Mouse (Mus musculus) hindlimb bud, embryonic 11.5 days (tissue): ENCODE measurements at regions not wholly inside any gene's neighbourhood (a gene's known extent, or its start where the extent isn't known, plus 50 kb on each side); places are given as distances from the start of the nearest gene placed in this dataset.
A peak's percentile ranks its signal among the peaks of the same experiment; 100 is the strongest.

ENCODE experiments used
- DNase-seq: peaks from one replicate; pipeline ENCODE4 v3.0.0-alpha.2; 2012; ENCODE audit warnings: low read depth, low spot score; ENCODE audit errors: extremely low spot score

DNA sequence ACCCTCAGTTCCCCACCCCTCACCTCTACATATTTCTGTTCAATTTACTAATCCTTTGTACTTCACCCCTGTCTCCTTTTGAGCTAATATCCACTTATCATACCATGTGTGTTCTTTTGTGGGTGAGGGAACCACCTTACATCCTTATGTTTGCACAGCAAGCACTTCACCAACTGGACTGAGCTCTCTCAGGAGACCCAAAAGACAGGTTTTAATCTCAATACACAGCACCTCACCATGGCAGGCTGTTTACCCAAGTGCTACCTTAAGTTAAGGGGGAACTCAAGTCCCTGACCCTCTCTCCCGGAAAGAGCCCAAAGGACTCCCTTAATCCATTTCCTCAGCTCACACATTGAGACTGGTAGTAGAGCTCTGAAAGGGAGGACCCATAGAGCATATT is 62.3 kb upstream of the Agr3 start:
- DNase-seq: no peak

DNA sequence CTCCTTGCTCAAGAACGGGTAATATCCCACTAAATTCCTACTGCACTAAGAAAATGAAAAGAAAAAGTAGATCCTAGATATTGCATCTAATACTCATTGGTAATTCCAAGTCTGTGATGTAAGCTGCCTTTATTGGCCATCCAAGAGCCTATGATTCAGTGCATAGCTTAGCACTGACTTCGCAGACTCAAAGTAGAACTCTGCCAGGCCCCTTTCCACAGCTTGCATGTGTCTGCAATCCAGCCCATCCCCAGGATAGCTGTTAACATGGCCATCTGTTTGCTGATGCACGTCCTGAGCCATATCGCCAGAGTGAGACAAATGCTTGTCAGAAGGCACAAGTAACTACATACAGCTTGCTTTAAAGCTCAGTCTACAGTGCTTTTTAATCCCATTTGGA is 72.3 kb upstream of the Agr3 start:
- DNase-seq: no peak

DNA sequence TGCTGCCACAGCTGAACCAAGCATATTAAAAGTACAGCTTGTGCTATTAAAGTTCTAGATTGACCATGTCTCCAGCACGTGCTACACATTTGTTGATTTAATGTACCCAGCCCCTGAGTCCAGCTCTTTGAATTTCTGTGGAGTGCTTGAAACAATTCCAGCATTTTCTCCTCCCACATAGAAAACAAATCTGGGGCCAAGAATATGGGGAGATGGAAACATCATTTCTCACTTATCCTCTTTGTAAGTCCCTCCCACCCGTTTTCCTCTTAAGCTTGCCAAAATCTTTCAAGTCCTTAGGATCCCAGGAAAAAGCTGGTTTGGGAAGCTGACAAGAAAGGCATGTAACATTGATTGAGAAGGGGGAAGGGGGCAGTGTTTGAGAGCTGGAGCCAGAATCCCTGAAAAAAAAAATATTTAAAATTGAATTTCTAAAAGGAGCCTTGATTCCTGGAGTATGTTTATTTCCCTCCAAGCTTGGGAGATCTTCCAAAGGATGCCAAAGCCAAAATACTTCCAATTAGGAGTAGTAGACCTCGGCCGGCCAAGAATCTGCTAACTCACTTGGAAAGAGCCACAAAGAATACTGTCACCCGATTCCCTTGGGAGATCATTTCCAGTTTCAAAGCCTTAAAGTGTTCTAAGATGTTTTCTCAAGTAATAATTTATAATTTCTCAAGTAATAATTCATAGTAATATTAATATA is 78.4 kb upstream of the Agr3 start:
- no peak for DNase-seq

DNA sequence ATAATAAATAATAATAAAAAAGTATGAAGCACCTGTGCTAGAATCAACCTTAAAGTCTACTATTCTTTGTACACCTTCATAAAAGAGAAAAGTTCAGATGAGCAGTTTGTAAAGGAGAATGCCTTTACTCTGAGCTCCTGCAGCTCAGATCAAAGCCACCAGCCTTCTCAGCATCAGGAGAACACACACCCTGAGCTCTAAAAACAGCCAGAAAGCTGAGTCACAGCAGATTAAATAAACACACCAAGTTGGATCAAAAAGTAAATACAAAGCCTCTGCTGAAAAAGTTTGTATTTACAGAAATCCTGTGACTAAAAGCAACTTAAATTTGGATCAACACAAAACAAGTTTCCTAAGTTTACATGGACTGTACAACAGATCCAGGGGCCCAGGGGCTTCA is 88.5 kb upstream of the Agr3 start:
- DNase-seq: no peak

DNA sequence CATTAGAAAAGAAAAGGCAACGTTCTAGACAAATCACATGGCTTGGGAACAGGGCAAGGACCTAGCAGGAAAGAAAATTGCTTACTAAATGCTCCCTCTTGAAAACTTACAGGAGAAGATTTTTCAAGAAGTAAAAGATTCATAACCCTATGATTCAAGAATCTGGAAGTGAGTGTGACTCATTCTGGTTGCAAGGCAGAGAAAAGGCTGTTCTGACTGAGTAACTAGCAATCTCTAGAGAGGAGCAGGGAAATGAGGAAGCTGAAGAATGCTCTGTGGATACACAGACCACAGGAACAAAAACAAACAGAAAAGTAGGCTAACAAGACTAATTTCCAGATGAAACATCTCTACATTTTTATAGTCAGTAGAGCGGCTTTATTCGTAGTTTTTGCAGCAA is 92.1 kb upstream of the Agr3 start:
- DNase-seq: no peak

DNA sequence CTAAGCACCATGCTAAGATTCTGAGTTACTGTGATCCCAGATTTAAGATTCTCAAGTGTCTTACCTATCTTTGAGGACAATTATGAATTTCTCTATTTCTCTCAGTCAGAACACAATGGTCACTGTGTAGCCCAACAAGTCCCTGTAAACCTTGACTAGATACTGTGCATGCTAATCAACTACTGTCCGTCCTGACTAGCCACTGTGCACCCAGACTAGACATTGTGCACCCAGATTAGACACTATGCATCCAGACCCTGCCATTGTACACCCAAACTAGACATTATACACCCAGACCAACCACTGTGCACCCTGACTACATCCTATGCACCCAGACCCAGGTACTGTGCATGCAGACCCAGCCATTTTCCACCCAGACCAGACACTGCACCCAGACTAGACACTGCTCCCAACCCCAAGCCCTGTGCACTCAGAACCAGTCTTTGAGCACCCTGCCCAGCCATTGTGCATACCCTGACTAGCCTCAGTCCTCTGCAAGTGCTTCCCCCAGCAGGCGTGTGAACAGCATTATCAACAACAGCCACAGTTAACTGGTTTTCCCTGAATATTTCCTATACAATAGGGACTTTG is 93.4 kb upstream of the Agr3 start:
- no peak for DNase-seq

DNA sequence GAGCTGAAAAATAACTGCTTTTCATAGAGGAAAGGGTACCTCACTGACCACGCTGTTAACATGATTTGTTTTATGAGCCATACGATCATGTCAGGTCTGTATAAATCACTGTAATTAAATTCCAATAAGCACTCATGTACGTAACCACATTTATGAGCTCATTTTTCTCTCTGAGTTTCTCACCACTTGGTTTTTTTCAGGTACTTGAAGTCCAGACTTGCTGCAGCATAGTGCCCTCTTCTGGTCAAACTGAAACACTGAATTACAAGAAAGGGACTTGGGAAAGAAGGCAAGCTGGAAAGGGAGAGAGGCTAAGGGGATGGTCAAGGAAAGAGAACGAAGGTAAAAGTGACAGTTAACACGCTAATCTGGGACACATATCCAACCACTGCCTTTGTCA is 94.2 kb upstream of the Agr3 start:
- DNase-seq: peak; percentile 78

DNA sequence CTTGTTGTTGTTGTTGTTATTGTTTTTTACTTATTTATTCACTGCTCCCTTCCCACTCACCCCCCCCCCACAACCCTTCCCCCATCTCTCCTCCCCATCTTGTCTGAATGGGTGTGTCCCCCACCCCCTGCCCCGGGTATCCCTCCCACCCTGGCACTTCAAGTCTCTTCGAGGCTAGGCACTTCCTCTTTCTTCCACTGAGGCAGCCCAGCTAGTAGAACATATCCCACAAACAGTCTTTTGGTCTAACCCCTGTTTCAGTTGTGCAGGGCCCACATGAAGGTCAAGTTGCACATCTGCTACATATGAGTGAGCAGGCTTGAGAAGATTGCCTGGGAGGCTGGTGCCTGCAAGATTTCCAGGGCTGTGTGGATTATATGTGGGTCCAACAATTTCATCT is 97.6 kb upstream of the Agr3 start:
- no peak for DNase-seq

DNA sequence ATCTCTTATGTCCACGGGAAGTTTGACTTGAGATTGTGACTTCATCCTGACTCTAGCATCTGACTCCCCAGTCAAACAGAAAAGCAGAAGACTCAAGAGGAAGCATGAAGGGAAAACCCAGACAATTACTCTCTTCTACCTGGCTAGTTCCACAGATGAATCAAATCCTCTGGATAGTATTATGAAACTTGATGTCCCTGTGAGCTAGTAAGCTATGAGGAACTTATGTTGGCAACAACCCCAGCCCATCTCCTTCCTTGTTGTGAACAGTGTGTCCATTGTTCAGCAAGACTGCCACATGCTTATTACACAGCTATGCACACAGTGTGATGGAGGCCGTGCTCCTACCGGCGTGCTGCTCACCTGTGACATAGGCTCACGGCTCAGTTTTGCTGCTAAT is 98.4 kb upstream of the Agr3 start:
- DNase-seq: no peak

DNA sequence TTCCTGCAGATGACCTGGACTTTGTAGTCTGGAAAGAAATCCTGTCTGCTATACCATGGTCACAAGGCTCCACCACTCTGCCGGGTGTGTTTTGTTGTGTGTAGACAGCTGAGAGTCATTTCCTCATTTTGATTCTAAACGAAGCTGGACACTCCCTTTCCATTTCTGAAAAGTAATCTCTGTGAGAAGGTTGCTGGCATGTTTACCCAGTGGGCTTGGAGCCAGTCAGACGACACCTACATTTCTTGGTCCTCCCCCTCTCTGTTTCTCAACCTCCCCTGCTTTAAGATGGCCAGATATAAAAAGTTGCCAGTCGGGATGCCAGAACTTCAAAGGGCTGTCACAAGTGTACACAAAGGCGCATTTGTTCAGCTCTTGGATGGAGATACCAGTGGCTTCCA is 100.8 kb upstream of the Agr3 start:
- DNase-seq: no peak

DNA sequence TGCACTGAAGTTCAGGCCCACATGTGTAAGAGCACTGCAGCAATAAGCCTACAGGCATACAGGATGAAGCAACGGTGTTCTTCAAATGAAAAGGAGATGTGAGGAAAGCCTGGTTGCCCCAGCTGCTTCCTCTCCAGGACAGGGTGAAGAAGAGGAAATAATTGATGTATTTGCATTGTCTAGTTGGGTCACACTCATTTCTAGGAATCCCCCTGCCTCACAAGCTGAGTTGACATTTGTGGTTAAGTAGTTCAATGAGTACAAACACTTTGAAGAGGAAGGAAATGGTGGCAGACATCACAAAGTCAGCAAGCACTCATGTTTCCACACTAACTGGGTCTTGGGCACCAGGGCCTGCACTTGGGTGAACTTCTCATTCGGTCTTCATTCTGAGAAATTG is 126.2 kb upstream of the Agr3 start:
- DNase-seq: no peak

DNA sequence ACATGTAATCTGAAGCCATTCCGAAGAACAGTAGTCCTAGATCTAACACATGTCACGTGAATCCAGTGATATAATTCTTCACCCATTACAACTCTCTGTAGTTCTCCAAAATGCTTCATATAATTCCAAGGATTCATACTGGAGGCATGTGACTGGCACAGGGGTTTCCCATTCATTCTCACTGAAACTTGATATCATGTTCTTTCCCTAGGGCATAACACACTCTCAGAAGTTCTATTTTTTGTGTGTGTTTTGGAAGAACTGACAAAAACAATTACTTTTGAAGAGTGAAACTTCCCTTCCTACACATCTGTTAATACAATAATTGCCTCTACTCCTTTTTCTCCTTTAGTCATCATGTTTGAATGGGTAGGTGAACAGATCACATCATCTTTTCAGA is 150.0 kb upstream of the Agr3 start:
- DNase-seq: no peak

DNA sequence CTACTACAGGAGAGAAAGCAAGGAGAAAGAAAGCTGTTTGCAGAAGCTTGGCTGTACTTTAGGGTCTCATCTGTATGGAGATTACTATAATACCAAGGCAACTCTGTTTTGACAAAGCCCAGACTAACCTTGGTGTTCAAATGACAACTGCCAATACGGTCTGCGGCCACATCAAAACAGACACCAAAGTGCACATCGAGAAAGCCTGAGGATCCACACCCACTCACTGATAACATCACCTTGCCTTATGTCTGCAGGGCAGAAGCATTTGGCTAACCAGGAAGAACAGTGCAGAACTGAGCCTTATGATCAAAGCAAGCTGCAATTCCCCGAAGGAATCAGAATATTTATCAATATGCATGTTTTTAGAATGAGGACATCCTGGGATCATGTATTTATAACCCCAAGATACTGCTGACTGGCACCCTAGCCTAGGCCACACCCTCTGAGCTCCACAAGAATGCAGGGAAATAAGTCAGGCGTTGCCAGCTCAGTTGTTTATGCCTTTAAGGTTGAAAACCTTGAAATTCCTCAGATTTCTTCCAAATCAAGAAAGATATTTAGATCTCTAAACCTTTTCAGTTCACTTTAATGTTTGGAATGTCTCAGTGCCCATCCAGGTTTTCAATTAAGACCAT is 154.9 kb upstream of the Agr3 start:
- DNase-seq: no peak

DNA sequence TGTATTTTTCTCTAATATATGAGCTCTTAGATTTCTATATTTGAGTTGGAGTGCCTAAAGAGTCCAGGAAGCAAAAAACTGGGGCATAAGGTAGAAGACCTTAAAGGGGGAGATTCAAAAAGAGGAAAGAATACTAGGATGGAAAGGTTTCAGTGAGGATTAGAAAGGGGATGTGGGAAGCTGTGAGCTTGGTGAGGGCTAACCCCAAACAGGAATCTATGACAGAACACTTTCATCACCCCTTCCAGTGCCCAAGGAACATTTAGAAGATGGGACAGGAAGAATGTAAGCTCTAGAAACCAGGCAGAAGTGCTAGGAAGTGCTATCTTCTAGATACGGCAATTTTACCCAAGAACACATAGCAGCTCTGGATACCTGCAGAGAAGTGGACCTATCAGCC is 166.5 kb upstream of the Agr3 start:
- no peak for DNase-seq

DNA sequence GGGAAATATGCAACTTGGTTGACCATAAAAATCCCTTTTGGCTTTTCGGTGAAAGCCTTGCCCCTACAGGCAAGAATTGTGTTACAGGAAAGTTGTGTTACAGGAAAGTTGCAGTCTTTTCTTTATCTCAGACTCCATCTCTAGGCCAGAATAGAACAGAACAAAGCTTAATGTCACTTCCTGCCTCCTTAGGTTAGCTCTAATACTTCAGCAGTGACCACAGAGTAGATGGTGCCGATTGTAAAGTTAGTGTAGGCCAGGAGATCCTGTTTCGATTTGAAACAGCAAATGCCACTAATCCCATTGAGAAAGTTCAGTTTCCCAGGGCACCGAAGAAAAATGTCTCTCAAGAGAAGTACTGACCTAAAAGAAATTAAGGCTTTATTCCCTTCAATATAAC is 170.3 kb upstream of the Agr3 start:
- DNase-seq: no peak

DNA sequence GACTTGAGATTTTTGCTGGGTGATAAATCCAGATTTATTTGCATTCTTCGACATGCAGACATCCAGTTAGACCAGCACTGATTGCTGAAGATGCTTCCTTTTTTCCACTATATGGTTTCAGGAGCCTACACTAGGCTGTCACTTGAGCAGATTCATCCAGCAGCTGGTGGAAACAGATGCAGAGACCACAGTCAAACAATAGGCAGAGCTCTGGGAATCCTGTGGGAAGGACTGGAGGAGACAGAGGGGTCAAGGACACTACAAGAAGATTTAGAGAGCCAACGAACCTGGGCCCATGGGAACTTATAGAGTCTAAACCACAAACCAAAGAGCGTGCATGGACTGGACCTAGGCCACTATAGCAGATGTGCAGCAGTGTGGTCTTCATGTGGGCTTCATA is 177.4 kb upstream of the Agr3 start:
- DNase-seq: no peak

DNA sequence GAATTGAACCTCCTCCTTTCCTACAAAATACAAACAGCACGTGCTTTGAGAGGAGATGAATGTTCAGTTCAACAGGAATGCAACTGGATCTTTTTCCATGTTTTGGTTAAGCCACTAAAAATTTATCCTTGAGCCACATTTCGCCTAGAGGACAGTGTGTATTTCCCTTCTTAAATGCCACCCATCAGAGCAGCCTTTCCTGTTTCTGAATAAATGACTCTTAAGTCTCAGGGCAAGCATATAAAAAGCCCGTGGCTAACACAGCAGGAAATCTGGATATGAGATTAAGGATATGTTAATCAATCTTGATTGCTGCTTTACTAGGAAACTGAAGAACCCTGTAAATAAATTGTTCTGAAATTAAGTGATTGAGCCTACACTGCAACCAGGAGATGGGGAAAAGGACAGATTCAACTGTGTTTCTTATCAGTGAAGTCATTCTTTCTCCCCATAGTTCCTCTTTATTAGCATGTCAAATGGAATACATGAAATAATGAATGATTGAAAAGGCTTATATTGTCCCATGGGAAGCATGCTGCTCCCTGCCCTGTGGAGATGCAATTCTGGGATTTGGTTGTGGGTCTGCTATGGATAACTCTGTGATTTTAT is 178.6 kb upstream of the Agr3 start:
- DNase-seq: no peak

DNA sequence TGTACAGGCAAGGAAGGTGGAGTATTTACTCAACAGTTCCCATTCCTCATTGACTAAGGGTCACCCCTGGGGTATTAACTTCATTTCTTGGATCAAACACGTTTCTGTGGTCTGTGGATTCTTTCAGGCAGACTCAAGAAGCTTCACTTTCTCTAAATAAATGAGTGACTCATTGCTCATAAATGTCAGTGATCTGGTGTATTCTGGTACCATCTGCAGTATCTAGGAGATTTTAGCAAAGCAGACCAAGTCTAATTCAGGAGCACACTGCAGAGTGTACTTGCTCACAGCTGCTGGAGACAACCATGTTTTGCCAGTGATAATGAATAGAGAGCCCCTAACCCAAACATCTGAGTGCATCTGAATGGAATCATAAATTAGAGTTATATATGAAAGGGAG is 182.7 kb upstream of the Agr3 start:
- no peak for DNase-seq

DNA sequence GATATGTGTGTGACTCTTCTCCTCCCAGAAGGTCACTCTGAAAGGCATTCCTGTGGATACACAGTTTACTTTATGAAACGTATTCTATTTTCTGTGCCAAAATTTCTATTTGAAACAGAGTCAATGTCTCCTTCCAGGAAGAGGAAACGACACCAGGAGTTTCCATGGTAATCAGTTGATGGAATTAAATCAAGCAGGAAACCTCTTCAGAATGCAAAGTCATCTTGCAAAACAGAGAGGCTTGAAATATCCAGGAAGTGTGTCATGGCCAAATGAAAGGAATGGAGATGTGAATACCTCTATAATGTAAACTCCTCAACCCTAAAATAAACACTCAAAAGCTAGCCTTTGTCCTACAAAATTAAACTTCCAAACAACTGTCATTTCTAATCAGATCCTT is 189.0 kb upstream of the Agr3 start:
- no peak for DNase-seq

DNA sequence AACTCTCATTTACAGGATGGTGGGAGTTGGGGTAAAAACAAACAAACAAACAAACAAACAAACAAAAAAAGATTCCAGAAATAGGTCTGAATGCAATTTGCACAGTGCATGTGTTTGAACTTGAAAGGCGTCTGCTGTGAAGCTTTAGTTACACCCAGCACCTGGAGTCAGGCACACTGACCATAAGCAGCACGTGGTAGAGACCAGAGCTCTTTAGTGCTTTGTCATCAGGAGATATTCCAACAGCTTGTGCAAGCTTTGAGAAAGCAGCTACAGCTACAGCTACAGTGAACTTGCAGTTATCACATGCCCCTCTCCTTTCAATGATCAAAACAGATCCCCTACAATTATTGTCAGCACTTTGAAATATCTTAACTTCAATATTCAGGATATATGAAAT is 190.4 kb upstream of the Agr3 start:
- no peak for DNase-seq

DNA sequence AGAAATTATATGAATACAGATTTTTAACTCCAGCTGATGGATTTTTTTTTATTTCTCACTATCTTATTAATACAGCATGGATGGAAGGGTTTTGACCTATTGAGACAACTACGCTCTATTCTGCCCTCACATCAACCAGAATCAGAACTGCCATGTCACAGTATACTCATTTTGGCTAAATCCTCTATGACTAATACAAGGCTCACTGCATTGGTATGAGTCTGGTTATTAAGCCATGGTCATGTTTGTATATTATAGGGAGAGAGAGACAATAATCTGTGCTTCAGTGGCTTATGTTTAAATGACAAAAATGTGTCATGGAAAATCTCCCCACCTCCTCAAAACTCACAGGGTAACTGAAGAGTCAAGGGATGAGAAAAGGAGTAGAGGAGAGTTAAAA is 191.0 kb upstream of the Agr3 start:
- no peak for DNase-seq

DNA sequence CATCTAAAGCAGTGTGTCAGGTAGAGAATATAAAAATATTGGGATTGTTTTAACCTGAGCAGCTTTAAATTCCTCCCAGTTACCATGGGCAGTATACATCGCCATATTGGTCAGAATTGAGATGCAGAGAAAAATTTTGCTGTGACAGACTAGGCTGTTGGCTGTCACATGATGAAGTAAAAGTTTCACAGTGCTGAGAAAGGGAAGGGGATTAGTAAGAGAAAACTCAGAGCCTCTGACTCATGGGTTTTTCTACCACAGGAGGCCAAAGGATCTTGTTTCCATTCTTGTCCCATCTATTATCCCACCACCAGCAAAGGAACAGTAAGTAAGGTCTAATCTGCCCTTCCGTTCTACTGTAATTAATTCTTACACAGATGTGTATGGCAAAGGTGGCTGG is 191.8 kb upstream of the Agr3 start:
- DNase-seq: no peak
